ENCODE assay signal across 21 mouse cellular contexts in genomic region chr4:59795788-59796455, GRCm38 (mm10). TPM values are rescaled to one million over a fixed set of nuclear protein-coding genes. Genes with fewer than 3 reads are reported as not detected.
A peak's percentile ranks its signal among the peaks of the same experiment; 100 is the strongest.
DNase-seq lines count a peak whose midpoint lies in the region; ATAC-seq and TF ChIP-seq lines count a peak whose summit lies in the region.
"Had no signal": no experiment of that assay in that cellular context is flagged by ENCODE, and none has a peak within 500 bp of the region (broad histone marks: within the 10 kb centered on the region; RNA-seq: fewer than 3 reads in every experiment).

No protein-coding gene starts in this region.

- no peak overlapping the region for H3K4me3 ChIP-seq in midbrain, embryonic 11.5 days (ENCODE audit: low read depth, low read length)
- H3K4me3 ChIP-seq in midbrain, embryonic 10.5 days: no peak overlapping the region
- no peak overlapping the region for H3K4me3 ChIP-seq in intestine, postnatal 0 days (ENCODE audit: low read depth, low read length)
- H3K4me3 ChIP-seq: embryonic facial prominence, embryonic 10.5 days; embryonic facial prominence, embryonic 13.5 days; forebrain, embryonic 10.5 days; hindbrain, embryonic 15.5 days had no signal

- H3K27me3 ChIP-seq in midbrain, embryonic 11.5 days (ENCODE audit: control insufficient read depth, insufficient read depth, low read length): no peaks in the 10 kb centered on the region
- H3K27me3 ChIP-seq in midbrain, embryonic 10.5 days (ENCODE audit: low read depth, poor library complexity, severe bottlenecking): no peaks in the 10 kb centered on the region
- H3K27me3 ChIP-seq in intestine, postnatal 0 days (replicated peaks; ENCODE audit: control insufficient read depth, insufficient read depth, low read length): no peaks in the 10 kb centered on the region
- no peaks in the 10 kb centered on the region for H3K27me3 ChIP-seq in splenic B cell, adult 2 months (ENCODE audit: control insufficient read depth, insufficient read depth, low read length, poor library complexity, severe bottlenecking)
- H3K27me3 ChIP-seq: hindbrain, embryonic 15.5 days had no signal

- H3K4me1 ChIP-seq in midbrain, embryonic 11.5 days (ENCODE audit: control insufficient read depth, insufficient read depth, low read length): no peaks in the 10 kb centered on the region
- H3K4me1 ChIP-seq in midbrain, embryonic 10.5 days: no peaks in the 10 kb centered on the region
- 0 out of 2 replicates have a peak, but pooled peaks cover 6% of the 10 kb centered on the region for H3K4me1 ChIP-seq in intestine, postnatal 0 days (replicated peaks; ENCODE audit: control insufficient read depth, insufficient read depth, low read length)
- H3K4me1 ChIP-seq: embryonic facial prominence, embryonic 10.5 days; embryonic facial prominence, embryonic 13.5 days; forebrain, embryonic 10.5 days; hindbrain, embryonic 15.5 days had no signal

- no peak for ATAC-seq in midbrain, embryonic 11.5 days (ENCODE audit: low FRiP score)
- ATAC-seq in hematopoietic stem cell, adult 5-6 weeks (replicated peaks in 1 of 2; ENCODE audit: insufficient read depth in 1 of 2, low FRiP score in 2 of 2, low TSS enrichment in 1 of 2, low read depth in 1 of 2, poor library complexity in 2 of 2, severe bottlenecking in 2 of 2): peak; percentile 30 to 48; a peak in 2 of 4 replicates
- peak; percentile 83 for ATAC-seq in intestine, postnatal 0 days
- no peak for ATAC-seq in erythroblast, adult 5-6 weeks (replicated peaks; ENCODE audit: low FRiP score, poor library complexity, severe bottlenecking)
- ATAC-seq: CD4-positive, CD25-positive, alpha-beta regulatory T cell, adult 4 months; forebrain, embryonic 14.5 days had no signal

- no peaks in the 10 kb centered on the region for H3K9me3 ChIP-seq in midbrain, embryonic 11.5 days (ENCODE audit: control insufficient read depth, low read length)
- H3K9me3 ChIP-seq in midbrain, embryonic 10.5 days (replicated peaks): no peaks in the 10 kb centered on the region
- H3K9me3 ChIP-seq in intestine, postnatal 0 days (ENCODE audit: control insufficient read depth): no peaks in the 10 kb centered on the region
- H3K9me3 ChIP-seq: embryonic facial prominence, embryonic 10.5 days; embryonic facial prominence, embryonic 13.5 days; forebrain, embryonic 10.5 days; hindbrain, embryonic 15.5 days had no signal

- H3K36me3 ChIP-seq in midbrain, embryonic 11.5 days (ENCODE audit: control insufficient read depth, insufficient read depth, low read length): no peaks in the 10 kb centered on the region
- no peaks in the 10 kb centered on the region for H3K36me3 ChIP-seq in midbrain, embryonic 10.5 days
- no peaks in the 10 kb centered on the region for H3K36me3 ChIP-seq in intestine, postnatal 0 days (ENCODE audit: control insufficient read depth, insufficient read depth)
- H3K36me3 ChIP-seq in splenic B cell, adult 2 months (ENCODE audit: control insufficient read depth, insufficient read depth, low read length, poor library complexity, severe bottlenecking): no peaks in the 10 kb centered on the region
- H3K36me3 ChIP-seq: embryonic facial prominence, embryonic 10.5 days; embryonic facial prominence, embryonic 13.5 days; forebrain, embryonic 10.5 days; hindbrain, embryonic 15.5 days had no signal

- no peak overlapping the region for H3K4me2 ChIP-seq in midbrain, embryonic 11.5 days
- no peak overlapping the region for H3K4me2 ChIP-seq in intestine, postnatal 0 days (replicated peaks; ENCODE audit: low read depth)
- H3K4me2 ChIP-seq: embryonic facial prominence, embryonic 13.5 days; heart, embryonic 11.5 days; hindbrain, embryonic 15.5 days had no signal

- WGBS in midbrain, embryonic 11.5 days: 77% methylated on average over 2 of the region's 2 CpGs
- WGBS in midbrain, embryonic 10.5 days: 84% methylated on average over 2 of the region's 2 CpGs
- WGBS in intestine, postnatal 0 days: 67% methylated on average over 2 of the region's 2 CpGs

- H3K27ac ChIP-seq in midbrain, embryonic 11.5 days (ENCODE audit: low read depth, low read length): no peak overlapping the region
- no peak overlapping the region for H3K27ac ChIP-seq in midbrain, embryonic 10.5 days (replicated peaks)
- peak overlapping the region; percentile 50 for H3K27ac ChIP-seq in intestine, postnatal 0 days (ENCODE audit: low read depth, low read length)
- H3K27ac ChIP-seq: embryonic facial prominence, embryonic 10.5 days; embryonic facial prominence, embryonic 13.5 days; forebrain, embryonic 10.5 days; hindbrain, embryonic 15.5 days had no signal

- peak; percentile 51 for DNase-seq in midbrain, embryonic 11.5 days (ENCODE audit: low spot score, missing footprints)
- DNase-seq in midbrain, embryonic 10.5 days (ENCODE audit: low spot score): no peak
- DNase-seq in splenic B cell, adult 2 months (ENCODE audit: low read depth, low spot score): peak; percentile 29
- no peak for DNase-seq in thymus, postnatal 10 days (ENCODE audit: low spot score in 2 of 2)
- no peak for DNase-seq in gastrocnemius, postnatal 36 days
- DNase-seq: adrenal gland, postnatal 10 days; adrenal gland, postnatal 36 days; cerebellum, adult 18-20 months; cerebellum, adult 9-10 months; cerebellum, postnatal 14 days; kidney, adult 2 months had no signal

- intact Hi-C loops in gastrocnemius, postnatal 36 days (cut with DNase I): no loop called here

- no peak overlapping the region for H3K9ac ChIP-seq in midbrain, embryonic 11.5 days (ENCODE audit: low read length)
- no peak overlapping the region for H3K9ac ChIP-seq in intestine, postnatal 0 days (ENCODE audit: low read depth, low read length)
- H3K9ac ChIP-seq: embryonic facial prominence, embryonic 13.5 days; hindbrain, embryonic 15.5 days had no signal

- TF ChIP-seq CTCF in intestine, postnatal 0 days (IDR thresholded peaks at IDR 0.05; ENCODE audit: low read depth): no peak

RNA-seq across cellular contexts. Expression of gene Inip, which starts 5.5 kb away (rescaled TPM):
- 110 and 121 TPM in 2 replicates for polyA plus RNA-seq in midbrain, embryonic 11.5 days (2014; fragmentation: Nextera tagmentation; extraction: Ambion mirVana)
- polyA plus RNA-seq in midbrain, embryonic 10.5 days (2016; fragmentation: Nextera tagmentation; extraction: Ambion mirVana): 107 and 110 TPM in 2 replicates
- 48.5 and 65.8 TPM in 2 replicates for total RNA-seq in hematopoietic stem cell, adult 5-6 weeks (2017)
- 16.7 and 17.0 TPM in 2 replicates for polyA plus RNA-seq in intestine, postnatal 0 days (2015; fragmentation: Nextera tagmentation; extraction: Ambion mirVana)
- 1 to 10 TPM; 1.9 to 3.9 TPM for total RNA-seq in gastrocnemius, postnatal 36 days (2021)
- total RNA-seq in erythroblast, adult 5-6 weeks (2015; ENCODE audit: low replicate concordance): 4.2 and 11.1 TPM in 2 replicates
- total RNA-seq in erythroblast, adult 5-6 weeks (2017; ENCODE audit: low replicate concordance): 7.0 and 14.1 TPM in 2 replicates

RNA-seq across cellular contexts. Expression of gene Snx30, which starts 9.7 kb away (rescaled TPM):
- polyA plus RNA-seq in midbrain, embryonic 11.5 days (2014; fragmentation: Nextera tagmentation; extraction: Ambion mirVana): 11.8 and 12.3 TPM in 2 replicates
- 8.8 and 9.5 TPM in 2 replicates for polyA plus RNA-seq in midbrain, embryonic 10.5 days (2016; fragmentation: Nextera tagmentation; extraction: Ambion mirVana)
- total RNA-seq in hematopoietic stem cell, adult 5-6 weeks (2017): 42.3 and 45.7 TPM in 2 replicates
- 5.1 and 5.7 TPM in 2 replicates for polyA plus RNA-seq in intestine, postnatal 0 days (2015; fragmentation: Nextera tagmentation; extraction: Ambion mirVana)
- 1 to 10 TPM; 2.4 to 3.4 TPM for total RNA-seq in gastrocnemius, postnatal 36 days (2021)
- 2.5 and 3.7 TPM in 2 replicates for total RNA-seq in erythroblast, adult 5-6 weeks (2015; ENCODE audit: low replicate concordance)
- 2.1 and 2.5 TPM in 2 replicates for total RNA-seq in erythroblast, adult 5-6 weeks (2017; ENCODE audit: low replicate concordance)

Comparison
In these comparisons a context has a peak if more than half of its experiments do, and no peak if none do; other contexts are left out.
1. DNase-seq: peak in midbrain, embryonic 11.5 days (single experiment) and splenic B cell, adult 2 months (single experiment); none in midbrain, embryonic 10.5 days (single experiment), thymus, postnatal 10 days (0 of 2) and gastrocnemius, postnatal 36 days (0 of 2).
2. ATAC-seq: peak in hematopoietic stem cell, adult 5-6 weeks (2 of 2) and intestine, postnatal 0 days (single experiment); none in midbrain, embryonic 11.5 days (single experiment) and erythroblast, adult 5-6 weeks (single experiment).